Mouse (Mus musculus): ENCODE data around the gene Trim9.

DNA sequence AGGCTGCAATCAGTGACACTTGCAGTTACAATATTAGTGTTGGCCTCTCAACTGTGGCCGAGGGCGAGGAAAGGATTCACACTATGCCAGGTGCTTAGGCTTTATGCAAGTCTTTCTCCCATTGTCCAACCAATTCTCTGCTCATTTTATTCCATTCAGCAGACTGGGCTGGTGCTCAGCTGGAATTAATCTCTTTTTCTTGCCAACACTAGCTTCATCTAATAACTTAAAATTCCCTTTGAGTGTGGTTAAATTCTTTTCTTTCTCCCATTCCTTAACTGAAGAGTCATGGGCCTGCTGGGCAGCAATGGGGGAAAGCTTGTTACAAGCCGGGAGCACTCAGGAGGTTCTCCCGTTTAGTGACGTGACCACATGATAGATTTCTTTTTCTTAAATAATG, 61.9 kb downstream of the Trim9 start:
- TF ChIP-seq GATA1 (IDR thresholded peaks at IDR 0.05; ENCODE audit: low read length): no peak
- no peak for TF ChIP-seq TAL1 (IDR thresholded peaks at IDR 0.05; ENCODE audit: low read length)
